Mouse (Mus musculus): ENCODE measurements around the gene 1700025C18Rik. TPM values are rescaled to one million over a fixed set of nuclear protein-coding genes. Genes with fewer than 3 reads are reported as not detected.
A peak's percentile ranks its signal among the peaks of the same experiment; 100 is the strongest.

The 1700025C18Rik gene
- total RNA-seq, 2 experiments from 2014 or later = not detected

DNA sequence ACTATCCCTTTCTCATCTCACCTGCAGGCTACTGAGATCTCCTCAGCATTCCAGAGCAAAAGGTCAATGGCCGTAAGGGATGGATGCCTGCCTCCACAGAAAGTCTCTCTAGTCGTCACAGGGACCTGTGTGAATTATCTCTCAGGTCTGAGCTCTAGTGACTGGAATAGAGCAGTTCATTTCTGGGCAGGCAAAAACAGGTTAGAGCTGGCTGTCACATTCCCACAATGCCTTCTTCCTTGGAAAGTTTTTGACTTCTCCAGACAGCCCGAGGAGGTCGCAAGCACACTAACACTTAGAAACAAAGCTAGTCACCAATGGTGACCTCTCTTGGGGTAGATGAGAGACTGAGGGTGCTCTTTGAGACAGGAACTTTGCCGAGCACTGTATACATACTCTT is 48.4 kb downstream of the 1700025C18Rik start:
- DNase-seq (ENCODE audit: low spot score in 2 of 2) = no peak

DNA sequence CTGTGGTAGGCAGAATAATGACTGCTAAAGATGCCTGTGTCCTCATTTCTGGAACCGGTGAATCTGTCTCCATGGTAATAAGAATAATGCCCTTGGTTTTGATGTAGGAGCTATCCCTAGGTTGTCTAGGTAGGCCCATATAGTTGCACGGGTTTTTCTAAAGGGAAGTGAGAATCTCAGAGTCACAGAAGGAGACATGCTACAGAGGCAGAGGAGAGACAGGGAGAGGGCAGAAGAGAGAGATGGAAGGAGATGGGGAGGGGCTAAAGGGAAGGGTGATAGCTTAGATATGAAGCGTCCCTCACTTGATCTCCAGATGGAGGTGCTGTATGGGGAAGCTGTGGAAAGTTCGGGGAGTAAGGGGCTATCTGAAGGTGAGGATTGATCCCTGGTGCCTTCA is 53.1 kb downstream of the 1700025C18Rik start:
- DNase-seq (ENCODE audit: low spot score in 2 of 2) = no peak

DNA sequence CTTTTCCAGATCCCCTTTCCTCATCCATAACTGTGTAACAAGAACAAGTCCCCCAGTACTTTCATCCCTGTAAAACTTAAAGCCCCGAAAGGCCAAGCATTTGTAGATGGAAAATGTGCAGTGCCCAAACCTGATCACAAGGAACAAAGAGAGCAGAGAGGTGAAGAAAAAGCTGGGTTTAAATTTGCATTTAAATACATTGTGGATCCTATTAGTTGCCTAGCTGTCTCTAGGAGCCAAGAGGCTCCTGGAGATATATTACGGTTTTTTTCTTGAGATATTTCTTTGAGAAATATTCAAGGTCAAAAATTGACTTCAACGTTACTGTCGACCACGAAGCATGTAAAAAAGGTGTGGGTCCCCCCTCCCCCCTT is 55.5 kb downstream of the 1700025C18Rik start:
- no peak for DNase-seq (ENCODE audit: low spot score in 2 of 2)

DNA sequence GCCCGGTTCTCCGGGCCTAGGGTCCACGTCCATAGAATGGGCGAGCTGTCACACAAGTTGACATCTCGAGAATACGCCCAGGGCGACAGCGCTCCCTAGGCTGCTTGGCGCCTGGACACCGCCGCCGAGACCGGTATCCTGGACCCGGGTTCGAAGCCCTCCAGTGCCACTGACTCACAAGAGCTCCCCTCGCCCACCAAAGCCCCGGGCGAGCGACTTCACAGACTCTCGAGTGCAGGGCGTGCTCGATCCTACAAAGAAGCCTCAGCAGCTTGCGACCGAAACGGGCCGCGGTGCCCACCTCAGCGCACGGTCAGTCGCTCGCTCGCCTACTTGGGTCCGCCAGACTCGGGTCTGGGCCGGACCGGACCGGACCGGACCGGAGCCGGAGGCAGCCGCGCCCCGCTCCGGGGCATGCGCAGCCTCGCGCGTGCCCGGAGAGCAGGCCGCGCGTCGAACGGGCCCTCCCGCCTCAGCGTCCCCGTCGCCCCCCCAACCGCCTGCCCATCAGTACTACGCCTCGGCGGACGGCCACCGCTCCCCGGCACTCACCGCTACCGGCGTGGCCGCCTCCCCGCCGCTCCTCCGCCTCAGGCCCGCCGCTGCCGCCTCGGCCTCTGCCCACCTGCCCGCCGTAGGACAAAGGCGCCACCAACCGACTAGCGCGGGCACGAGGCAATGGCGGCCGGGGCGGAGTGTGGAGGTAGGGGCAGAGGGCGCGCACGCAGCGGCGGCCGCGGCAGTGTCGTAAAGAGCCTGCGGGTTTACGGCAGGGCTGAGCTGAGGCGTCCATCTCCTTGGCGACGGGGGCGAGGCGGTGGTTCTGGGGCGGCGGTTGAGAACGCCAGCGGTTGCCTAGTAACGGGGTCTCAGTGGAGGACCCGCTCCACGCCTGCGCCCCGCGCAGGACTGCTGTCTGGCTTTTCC is 56.2 kb downstream of the 1700025C18Rik start, which contains the start of gene Ncoa5:
TSS of gene Ncoa5 (minus strand) at position 737 of the 927 bp plus-strand sequence.
- DNase-seq (ENCODE audit: low spot score in 2 of 2) = peak; percentile 98 to 99

DNA sequence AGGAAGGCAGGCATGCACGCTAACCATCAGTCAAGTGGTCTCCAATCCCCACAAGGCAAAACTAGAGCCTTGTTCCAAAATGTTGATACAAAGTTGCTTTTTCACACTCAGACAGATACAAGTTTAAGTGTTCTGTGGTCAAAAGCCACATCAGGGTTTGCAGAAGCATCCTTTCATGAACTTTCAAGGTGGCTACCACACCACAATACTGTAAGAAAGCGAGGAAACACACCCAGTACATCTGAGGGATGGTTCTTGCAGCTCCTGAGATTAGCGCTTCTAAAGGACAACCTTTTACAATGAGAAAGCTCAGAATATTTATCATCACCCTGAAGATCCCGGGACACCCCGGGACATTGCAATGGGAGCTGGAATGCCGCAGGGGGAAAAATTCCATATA is 57.2 kb downstream of the 1700025C18Rik start:
- no peak for DNase-seq (ENCODE audit: low spot score in 2 of 2)

DNA sequence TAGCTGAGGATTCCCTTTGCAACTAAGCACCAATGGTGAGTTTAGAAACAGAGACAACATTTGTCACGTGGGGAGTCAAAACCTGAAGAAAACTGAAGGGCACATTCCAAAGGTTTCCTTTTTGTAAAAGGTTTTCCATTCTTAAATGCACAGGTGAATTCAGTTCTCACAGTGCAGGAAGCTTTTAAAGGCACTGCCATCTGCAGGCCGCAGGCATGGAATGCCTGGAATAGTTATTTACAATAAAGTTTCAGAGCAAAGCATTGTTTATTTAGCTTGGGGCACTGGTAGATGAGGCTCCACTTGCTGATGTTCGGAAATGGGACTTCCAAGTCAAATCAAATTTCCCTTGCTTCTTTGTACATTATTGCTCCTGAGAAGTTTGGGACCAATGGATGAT is 58.0 kb downstream of the 1700025C18Rik start:
- no peak for DNase-seq (ENCODE audit: low spot score in 2 of 2)

Other genes starting within 250 kb of the 1700025C18Rik start
- gene Pltp, start 233.0 kb downstream of the 1700025C18Rik start, total RNA-seq (2021) = 100 to 1,000 TPM in 1 of 2 experiments, 10 to 100 TPM in 1; 72.5 to 107 TPM
- 10 to 100 TPM; 43.5 to 48.8 TPM for gene Pcif1, start 211.4 kb downstream of the 1700025C18Rik start, total RNA-seq (2021)
- 10 to 100 TPM; 25.0 to 26.4 TPM for gene Zfp335, start 179.0 kb downstream of the 1700025C18Rik start, total RNA-seq (2021)
- 1 to 10 TPM; 1.8 to 2.1 TPM for gene Mmp9, start 150.0 kb downstream of the 1700025C18Rik start, total RNA-seq (2021)
- gene Slc12a5, start 129.9 kb downstream of the 1700025C18Rik start, total RNA-seq (2021) = 100 to 1,000 TPM; 288 to 332 TPM
- gene Ncoa5, start 55.9 kb downstream of the 1700025C18Rik start, total RNA-seq (2021) = 10 to 100 TPM; 53.2 to 57.4 TPM
- gene Cd40, start 35.1 kb downstream of the 1700025C18Rik start, total RNA-seq (2021) = 1 to 10 TPM in 1 of 2 experiments, under 1 TPM in 1; 0.67 to 3.0 TPM
- 10 to 100 TPM in 1 of 2 experiments, 1 to 10 TPM in 1; 9.5 to 12.7 TPM for gene Cdh22, start 144.1 kb upstream of the 1700025C18Rik start, total RNA-seq (2021)
- 10 to 100 TPM; 76.0 to 81.1 TPM for gene Slc35c2, start 197.1 kb upstream of the 1700025C18Rik start, total RNA-seq (2021)
- 100 to 1,000 TPM; 158 to 172 TPM for gene Elmo2, start 235.7 kb upstream of the 1700025C18Rik start, total RNA-seq (2021)

All from layer of hippocampus, postnatal 14 days (tissue).